Mouse (Mus musculus): ENCODE results near the gene Gdf15.

GRCm38 (mm10) chr8:70673079-70673856, 41.0 kb upstream of the Gdf15 start, which contains the start of gene Lsm4:
- TF ChIP-seq CTCF (IDR thresholded peaks at IDR 0.05; ENCODE audit: low read depth) (peak; percentile 90), EP300 (optimal IDR thresholded peaks at IDR 0.05) (peak; percentile 94)
